Mouse (Mus musculus): ENCODE data around the gene Slc36a3.

The Slc36a3 gene

DNA sequence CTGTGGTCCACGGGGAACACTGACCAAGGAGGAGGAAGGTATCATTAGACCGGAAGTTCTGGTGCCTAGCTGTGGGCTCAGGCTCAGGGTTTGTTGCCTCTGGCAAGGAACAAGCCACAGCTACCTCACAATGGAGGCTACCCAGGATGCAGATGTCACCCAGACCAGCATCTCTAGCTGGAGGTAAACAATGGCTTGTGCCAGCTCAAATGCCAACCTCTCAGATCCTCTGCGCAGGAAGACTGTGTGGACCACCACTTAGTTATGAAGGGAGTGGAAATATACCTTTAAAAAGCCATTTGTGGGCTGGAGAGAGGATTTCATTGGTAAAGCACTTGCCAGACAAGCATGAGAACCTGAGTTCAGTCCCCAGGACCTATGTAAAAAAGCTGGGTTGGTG, at the start of gene Slc36a3:
Gene Slc36a3 (minus strand): TSS at position 101 of the 400 bp plus-strand sequence.
- DNase-seq (ENCODE audit: low read depth), result no peak

DNA sequence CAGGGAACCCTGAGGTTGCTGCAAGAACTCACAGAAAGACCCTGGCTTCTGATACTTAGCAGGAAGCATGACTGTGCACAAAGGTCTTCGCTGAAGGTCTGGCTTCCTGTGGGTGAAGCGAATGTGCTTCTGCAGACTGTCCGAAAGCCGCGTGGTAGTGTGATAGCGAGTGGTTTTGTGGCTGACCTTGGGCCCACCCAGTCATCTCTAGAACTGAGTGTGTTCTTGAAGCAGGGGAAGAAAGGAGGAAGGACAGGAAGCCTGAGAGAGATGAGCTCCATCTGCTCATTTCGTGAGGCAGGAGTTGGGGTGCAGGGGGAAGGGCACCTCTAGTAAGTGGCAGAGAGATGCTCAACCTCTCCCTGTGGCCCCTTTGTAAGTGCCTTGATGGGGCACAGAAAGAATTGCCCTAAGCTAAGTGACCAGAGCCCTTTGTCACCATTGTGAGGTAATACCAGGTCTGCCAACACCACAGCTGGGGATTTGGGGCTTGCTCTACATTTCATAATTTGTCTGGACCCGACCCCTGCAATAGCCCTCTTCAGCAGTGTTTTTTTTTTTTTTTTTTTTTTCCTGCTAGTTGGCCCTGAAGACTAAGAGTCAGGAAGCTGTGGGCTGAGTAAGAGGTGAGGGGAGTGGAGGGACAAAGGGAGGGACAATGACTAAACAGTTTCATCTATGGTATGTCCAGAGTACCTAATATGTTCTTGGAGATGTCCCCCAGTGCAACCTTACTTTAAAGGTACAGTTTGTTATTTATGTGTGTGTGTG, 46.4 kb upstream of the Slc36a3 start:
- DNase-seq (ENCODE audit: low read depth), result no peak

DNA sequence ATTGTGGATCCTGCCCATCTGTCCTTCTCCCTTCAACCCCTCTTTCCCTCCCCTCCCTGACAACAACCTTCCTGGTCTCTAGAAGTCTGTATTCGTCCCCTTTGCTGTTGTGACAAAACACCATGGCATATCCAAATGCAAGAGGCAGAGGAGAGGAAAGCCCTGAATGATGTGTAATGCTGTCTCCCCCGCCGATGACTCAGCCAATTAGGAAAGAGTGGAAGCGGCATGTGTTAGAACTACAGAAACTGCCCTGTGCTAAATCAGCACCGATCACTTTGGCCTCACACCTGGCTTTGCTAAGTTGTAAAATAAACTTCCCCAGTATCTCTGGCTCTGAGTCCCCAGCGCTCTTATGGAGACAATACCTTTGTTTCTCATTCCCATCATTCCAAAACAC, 45.6 kb upstream of the Slc36a3 start:
- DNase-seq (ENCODE audit: low read depth), result no peak

DNA sequence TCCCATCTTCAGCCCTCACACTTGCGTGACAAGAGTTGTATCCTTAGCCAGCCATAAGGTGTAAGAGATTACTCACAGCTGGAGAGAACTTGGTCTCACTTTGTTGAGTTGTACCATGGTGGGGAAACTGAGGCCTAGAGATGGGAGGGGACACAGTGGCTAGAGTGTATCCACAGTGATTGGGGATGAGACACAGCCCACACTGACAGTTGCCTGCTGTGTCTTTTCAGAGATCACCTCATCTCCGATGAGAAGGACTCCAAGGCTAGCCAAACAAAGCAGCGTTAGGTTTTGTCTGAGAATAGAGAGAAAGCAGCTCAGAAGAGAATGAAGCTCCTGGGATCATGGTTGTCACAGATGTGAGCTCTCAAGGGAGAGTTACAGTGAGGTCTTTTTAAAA, 38.7 kb upstream of the Slc36a3 start:
- no peak for DNase-seq (ENCODE audit: low read depth)

- DNase-seq (ENCODE audit: low read depth), result no peak
These were observed 36.3 kb upstream of the Slc36a3 start for GRCm38 (mm10) chr11:55187777-55188176.

GRCm38 (mm10) chr11:55187292-55187691, 35.8 kb upstream of the Slc36a3 start:
- DNase-seq (ENCODE audit: low read depth), result no peak

DNA sequence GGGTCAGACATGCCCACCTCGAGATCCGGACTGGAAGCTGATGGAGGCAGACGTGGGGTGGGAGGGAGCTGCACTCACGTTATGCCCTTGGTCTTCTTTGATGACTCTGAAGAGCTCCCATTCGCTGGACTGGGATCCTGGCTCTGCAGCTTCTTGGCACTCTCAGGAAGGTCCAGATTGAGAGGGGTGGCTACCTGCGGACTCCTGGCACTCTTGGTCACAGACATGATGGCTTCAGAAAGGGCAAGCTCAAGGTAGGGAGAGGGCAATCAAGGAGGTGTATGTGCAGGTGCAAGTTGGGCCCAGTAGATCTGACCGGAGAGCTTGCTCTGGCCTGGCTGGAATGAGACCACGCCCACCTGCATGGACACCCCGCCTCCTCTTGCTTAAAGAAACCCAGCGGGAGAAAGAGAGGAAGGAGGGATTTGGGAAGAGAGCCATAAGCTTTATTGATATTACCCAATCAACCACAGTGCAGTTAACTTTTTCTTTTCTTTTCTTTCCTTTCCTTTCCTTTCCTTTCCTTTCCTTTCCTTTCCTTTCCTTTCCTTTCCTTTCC, 33.3 kb upstream of the Slc36a3 start, which contains the start of gene Slc36a2:
Gene Slc36a2 (minus strand): TSS at position 345 of the 559 bp plus-strand sequence.
- DNase-seq (ENCODE audit: low read depth), result no peak

DNA sequence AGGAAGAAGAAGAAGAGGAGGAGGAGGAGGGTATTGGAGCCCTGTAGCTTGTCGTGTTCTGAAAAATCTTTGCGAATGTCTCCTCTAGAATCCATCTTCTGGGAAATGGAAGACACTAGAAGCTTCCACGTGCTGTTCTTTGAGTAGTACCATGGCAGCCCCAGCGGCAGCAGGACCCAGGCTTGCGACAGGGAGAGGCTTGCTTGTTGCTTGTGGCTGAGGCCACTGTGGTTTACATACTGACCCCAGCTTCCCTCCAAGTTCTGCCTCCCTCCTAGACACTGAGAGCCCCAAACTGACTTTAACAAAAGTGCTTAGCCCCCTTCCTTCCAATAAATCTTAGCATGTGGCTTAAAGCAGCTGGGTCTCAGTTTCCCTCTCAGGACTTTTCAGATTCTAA, 32.7 kb upstream of the Slc36a3 start:
- DNase-seq (ENCODE audit: low read depth), result no peak

- no peak for DNase-seq (ENCODE audit: low read depth)
These were observed 31.6 kb upstream of the Slc36a3 start for GRCm38 (mm10) chr11:55183124-55183523.

DNA sequence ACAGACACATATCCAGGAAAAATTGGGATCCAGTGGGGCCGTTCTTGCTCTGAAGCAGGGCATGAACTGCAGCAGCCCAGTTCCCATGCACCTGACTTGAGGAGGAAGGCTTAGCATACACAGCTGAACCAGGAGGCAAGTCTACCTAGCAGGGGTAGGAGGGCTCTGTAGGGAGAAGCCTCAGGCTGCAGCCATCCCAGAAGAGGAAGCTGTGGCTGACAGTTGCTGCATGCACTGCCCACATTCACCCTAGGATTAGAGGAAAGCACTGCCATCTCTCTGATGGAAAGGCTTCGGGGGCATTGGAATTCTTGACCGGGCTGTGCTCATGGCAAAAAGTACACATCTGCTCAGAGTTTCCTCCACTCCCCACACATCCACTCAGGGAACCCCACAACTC, 28.3 kb upstream of the Slc36a3 start:
- DNase-seq (ENCODE audit: low read depth), result no peak

DNA sequence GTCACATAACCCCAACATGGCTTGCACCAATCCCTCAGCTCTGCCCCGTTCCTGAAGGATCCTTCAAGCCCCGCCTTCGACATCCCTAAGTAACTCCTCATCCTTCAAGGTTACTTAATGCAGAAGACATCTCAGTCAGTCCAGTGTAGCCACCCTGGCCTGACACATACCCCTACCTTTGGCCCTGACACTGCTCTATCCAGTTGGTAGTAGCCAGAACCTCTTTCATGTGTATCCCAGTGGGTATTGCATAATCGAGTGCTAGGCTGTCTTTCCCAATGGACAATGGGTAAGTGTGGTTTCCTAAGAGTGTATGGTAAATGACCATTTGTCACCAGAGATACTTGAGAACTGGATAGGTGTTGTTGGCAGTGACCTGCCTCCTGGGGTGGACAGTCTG, 27.3 kb upstream of the Slc36a3 start:
- DNase-seq (ENCODE audit: low read depth), result no peak

- no peak for DNase-seq (ENCODE audit: low read depth)
These were observed 19.0 kb upstream of the Slc36a3 start for GRCm38 (mm10) chr11:55170501-55170900.

DNA sequence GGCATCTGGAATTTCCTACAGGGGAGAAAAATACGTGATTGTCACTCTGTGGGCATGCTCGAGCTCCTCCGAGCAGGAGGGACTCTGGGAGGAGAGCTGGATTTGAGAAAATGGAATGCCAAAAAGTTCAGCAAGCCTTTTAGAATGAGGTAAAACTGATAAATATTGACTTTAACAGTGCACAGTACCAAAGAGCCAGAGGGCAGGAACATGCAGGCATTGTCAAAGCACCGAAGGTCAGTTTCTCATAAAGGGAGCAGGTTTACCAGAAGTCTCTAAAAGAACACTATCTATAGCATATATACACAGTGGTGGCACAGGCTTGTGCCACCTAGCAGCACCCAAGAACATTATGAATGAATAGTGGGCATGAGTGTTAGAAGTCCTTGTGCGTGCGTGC, 17.4 kb upstream of the Slc36a3 start:
- no peak for DNase-seq (ENCODE audit: low read depth)

GRCm38 (mm10) chr11:55168504-55168903, 17.0 kb upstream of the Slc36a3 start:
- DNase-seq (ENCODE audit: low read depth), result no peak

- DNase-seq (ENCODE audit: low read depth), result no peak
These were observed 14.2 kb upstream of the Slc36a3 start for GRCm38 (mm10) chr11:55165748-55166147.

DNA sequence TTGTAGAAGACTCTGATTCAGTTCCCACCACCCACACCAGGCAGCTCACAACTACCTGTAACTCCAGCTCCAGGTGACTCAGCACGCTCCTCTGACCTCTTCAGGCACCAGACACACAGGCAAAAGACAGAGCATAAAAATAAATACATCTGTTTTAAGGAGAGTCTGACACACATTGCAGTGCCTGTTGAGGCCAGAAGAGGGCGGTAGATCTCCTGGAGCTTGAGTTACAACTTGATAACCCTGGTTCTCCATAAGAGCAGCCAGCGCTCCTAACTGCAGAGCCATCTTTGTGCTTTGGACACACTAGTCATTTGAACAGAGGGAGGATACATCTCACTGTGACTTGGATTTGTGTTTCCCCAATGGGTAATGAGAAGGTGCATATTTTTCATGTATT, 13.2 kb upstream of the Slc36a3 start:
- DNase-seq (ENCODE audit: low read depth), result peak; percentile 42

DNA sequence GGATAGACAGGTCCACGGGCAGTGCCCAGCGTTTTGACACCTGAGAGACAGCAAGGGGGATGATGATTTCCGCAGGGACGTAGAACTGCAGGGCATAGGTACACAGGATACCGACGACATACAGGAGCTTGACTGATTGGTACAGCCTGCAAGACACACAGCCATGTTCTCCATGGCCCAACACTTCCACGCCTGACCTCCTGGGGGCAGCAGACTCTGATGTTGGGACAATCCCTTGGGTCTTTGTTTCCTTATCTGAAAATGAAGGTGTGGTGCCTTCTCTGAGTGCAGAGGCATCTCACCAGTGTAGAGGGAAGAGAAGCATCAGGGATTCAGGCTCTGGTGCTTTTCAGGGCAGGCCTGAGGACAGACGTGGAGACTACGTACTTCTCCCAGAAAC, 11.2 kb upstream of the Slc36a3 start:
- peak; percentile 53 for DNase-seq (ENCODE audit: low read depth)

GRCm38 (mm10) chr11:55158785-55159359, 7.4 kb upstream of the Slc36a3 start:
- DNase-seq (ENCODE audit: low read depth), result peak; percentile 66

DNA sequence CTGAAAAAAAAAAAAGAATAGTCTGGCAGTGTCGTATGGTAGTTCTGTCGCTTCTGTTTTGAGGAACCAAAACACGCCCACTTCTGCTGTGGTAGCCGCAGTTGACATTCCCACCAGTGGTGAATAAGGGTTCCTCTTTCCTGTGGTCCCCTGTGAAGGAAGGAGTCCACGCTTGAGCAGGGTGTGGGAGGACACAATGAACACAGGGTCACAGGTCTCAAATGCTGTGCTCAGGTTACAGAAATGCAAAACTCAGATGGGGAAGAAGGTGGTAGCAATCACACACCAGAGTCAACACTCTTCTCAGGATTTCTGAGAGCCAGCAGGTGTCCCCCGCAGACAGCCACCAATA, 3.5 kb upstream of the Slc36a3 start:
- no peak for DNase-seq (ENCODE audit: low read depth)

- DNase-seq (ENCODE audit: low read depth), result no peak
These were observed 3.0 kb upstream of the Slc36a3 start for GRCm38 (mm10) chr11:55154398-55155069.

DNA sequence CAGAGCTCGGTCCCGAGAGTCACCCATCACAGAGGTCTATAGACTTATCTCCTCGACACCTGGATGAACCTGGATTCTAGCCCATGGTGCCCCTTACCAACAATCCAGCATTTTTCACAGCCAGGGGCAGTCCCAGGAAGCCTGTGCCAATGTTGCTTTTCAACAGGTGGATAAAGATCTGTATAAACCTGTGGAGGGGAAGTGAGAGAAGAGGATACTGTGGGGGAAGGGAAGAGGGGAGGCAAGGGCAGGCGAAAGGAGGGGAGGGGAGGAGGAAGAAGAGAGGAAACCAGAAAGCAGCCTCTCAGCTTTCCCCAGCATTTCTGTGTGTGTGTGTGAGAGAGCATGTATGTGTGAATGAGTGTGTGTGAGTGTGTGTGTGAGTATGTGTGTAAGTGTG, 3.0 kb downstream of the Slc36a3 start:
- no peak for DNase-seq (ENCODE audit: low read depth)

DNA sequence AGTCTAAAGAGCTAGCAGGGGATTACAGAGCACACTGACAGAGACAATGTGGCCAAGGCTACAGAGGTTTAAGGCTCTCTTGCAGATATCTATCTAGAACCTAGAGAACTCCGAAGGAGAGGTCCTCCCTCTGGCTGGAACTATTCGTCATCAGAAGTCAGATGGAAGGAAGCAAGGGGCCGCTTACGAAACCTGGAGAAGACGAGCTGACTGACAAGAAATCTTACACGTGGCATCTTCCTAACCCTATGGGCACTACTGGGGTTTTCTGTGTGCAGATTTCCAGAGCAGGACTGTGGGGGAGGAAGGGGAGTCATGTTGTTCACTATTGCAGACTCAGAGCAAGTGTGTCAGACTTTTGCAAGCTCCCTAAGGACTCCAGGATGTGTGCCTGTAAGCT, 4.1 kb downstream of the Slc36a3 start:
- DNase-seq (ENCODE audit: low read depth), result no peak

- DNase-seq (ENCODE audit: low read depth), result no peak
These were observed 4.7 kb downstream of the Slc36a3 start for GRCm38 (mm10) chr11:55146855-55147254.

Measured in c-Kit-positive CD71-positive TER-119-negative erythroid progenitor cells, embryonic 14.5 days (primary cell).